Mouse (Mus musculus) heart, postnatal 4 days (tissue): ENCODE measurements around the gene Pde4d. TPM values are rescaled to one million over a fixed set of nuclear protein-coding genes. Genes with fewer than 3 reads are reported as not detected.
A peak's percentile ranks its signal among the peaks of the same experiment; 100 is the strongest.

ENCODE experiments used
- DNase-seq: peaks from one replicate; pipeline ENCODE4 v3.0.0; 2021
- total RNA-seq, 2 experiments: library from RNA; stranded (reverse); gene quantifications; 2 replicates each; pipeline ENCODE4 v1.2.3; 2021

Gene Pde4d
- total RNA-seq: 10 to 100 TPM; 57.1 to 61.1 TPM

DNA sequence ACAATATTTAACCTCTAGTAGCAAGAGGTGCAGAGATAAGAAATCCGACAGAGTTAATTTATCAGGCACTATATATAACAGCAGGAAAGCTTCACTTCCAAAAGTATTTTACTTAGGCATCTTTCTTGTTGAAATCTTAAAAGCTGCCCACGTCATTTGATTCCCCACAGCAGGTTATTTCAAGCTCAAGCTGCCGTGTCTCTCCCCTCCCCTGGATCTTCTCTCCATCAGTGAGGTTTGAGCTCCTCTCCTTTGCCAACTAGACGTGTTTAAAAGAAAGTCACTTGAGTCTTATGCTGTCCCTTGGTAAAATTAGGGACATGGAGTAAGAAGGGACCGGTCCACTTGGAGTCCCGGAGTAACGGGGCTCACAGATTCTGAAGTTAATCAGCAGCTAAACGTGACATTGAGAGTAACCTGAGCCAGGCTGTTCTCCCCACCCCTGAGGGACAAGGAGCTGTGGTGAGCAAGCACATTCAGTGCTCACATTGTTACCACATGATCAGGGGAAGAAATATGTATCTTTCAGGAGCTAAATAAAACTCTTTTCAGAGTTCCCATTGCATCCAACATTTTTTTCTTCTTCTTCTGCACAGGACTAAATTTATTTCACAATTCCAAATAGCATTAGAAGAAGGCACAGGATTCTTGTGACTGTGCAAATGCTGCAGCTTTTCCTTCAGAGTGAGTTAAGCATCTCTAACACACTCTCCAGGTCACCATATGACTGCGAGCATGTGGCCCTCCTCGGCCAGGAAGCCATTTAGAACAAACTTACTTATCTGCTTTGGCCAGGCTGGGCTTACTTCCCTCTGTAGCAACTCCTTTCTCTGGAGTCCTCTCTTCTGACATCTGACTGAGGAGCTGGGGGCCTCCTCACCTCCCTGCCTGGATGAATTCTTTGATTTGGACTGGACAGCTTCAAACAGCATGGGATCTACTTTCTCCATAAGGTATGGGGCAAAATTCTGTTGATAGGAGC is at the start of gene Pde4d:
TSS of gene Pde4d (plus strand) at position 833 of the 982 bp plus-strand sequence.
- DNase-seq: no peak

DNA sequence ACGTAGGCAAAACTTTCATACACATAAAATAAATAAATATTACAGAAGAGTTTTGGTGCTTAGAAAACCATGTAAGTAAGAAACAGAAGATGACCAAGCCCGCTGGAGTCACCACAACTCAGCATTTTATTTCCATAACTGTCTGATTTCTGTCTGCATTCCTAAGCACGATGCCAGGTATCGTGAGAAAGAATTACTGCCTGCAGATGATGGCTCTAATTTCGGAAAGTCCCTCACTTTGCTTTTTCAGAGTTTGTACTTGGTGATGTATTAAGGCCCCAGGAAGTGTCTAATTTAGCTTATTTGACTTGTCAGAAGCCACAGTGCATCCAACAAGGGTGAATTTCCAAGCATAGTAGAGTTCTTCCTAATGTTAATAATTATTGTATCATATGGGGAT is 46.6 kb upstream of the Pde4d start:
- DNase-seq: no peak

DNA sequence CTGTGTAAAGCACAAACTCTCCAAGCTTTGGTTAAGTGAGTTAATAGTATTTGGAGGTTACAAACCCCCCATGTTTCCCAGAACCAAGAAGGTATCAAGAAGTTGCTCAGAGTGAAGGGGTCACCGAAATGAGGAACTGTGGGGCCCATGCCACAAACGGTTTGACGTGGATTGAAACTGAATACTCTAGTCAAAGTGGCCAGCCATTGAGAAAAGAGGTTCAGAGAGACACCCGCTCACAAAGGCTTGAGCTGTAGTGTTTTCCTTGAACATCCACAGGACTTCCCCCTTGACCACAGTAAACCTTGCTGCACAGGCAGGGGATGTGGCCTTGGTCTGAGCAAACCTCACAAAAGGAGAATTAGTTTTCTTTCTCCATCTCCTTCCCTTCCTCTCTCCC is 45.4 kb upstream of the Pde4d start:
- DNase-seq: no peak

DNA sequence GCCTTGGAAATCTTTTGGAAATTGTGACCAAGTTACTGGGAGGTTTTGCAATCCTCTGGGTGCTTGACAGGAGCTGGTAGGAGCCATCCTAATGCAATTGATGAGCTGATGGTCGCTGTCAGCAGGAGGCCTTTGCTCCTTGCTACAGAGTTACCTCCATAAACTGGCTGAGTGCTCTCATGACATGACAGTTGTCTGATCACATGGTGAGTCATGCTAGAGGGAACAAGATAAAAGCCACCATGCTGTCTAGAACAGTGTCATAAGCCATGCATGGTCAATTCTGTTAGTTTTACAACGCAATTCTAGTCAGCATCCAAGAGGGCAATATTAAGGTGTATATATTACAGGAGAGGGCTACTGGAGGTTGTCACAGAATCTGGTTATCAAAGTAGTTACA is 34.3 kb upstream of the Pde4d start:
- no peak for DNase-seq

DNA sequence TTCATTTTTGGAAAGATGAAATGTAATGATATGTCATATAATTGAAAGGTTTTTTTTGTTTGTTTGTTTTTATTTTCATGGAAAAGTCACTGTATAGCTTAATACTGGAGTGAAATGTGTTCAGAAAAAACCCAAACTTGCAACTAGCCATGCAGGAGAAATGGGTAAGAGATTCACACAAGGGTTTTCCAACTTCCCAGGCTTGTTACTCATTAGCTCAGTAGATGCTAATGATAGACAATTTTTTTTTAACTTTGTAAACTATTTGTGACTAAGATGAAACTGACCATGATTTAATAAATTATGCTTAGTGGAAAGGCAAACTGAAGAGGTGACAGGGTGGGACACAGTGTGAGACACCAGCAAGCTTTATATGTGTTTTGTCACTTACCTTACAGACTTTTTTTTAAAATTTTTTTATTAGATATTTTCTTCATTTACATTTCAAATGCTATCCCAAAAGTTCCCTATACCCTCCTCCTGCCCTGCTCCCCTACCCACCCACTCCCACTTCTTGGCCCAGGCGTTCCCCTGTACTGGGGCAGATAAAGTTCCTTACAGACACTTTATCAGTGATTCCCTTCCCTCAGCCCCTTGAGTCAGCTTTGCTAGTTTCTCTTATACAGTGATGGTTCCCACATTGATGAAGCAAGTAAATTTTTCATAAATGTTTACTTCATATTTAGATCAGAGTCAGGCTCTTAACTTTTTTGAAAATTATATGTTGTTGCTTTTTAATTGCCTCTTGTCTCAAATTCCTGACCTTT is 30.8 kb upstream of the Pde4d start:
- no peak for DNase-seq

DNA sequence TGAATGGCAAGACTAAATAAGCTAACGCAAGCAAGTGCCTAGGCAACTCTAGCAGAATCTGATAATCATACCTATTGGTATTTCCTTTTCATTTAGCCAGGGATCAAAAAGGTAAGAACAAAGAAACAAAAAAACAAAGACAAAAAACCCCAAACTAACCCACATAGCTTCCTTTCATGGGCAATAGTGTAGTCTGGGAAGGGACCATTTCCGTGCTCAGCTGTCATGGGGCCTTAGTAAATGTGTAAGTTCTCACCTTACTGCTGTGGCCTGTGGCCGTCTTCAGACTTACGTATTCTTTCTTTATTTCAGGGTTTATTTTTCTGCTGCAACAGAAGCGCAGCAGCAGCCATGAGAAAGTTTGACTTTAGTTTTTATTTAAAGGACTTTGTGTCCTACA is 23.4 kb upstream of the Pde4d start:
- no peak for DNase-seq

- no peak for DNase-seq
These were observed 20.9 kb upstream of the Pde4d start for GRCm38 (mm10) chr13:108428809-108429208.

- DNase-seq: no peak
These were observed 20.1 kb upstream of the Pde4d start for GRCm38 (mm10) chr13:108429623-108430022.

- no peak for DNase-seq
These were observed 18.0 kb upstream of the Pde4d start for GRCm38 (mm10) chr13:108431776-108432175.

- no peak for DNase-seq
These were observed 14.1 kb upstream of the Pde4d start for GRCm38 (mm10) chr13:108435687-108436086.

DNA sequence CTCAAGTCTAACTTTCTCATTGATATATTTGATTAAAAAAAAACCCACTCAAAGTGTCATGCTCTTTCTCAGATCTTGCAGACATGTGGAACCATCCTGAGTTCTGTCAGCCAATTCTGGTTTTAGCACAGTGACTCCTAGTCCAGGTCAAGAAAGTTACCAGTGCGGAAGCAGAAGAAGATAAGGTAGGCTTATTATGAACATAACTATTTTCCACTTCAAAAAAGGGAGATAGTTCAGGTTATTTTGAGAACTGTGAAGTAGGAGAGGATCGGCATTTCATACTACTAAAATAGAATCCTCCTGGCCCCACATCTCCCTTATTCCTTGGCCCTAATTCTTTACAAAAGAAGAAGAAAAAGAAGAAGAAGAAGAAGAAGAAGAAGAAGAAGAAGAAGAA is 12.3 kb upstream of the Pde4d start:
- no peak for DNase-seq

- no peak for DNase-seq
These were observed 10.7 kb upstream of the Pde4d start for GRCm38 (mm10) chr13:108439012-108439411.

DNA sequence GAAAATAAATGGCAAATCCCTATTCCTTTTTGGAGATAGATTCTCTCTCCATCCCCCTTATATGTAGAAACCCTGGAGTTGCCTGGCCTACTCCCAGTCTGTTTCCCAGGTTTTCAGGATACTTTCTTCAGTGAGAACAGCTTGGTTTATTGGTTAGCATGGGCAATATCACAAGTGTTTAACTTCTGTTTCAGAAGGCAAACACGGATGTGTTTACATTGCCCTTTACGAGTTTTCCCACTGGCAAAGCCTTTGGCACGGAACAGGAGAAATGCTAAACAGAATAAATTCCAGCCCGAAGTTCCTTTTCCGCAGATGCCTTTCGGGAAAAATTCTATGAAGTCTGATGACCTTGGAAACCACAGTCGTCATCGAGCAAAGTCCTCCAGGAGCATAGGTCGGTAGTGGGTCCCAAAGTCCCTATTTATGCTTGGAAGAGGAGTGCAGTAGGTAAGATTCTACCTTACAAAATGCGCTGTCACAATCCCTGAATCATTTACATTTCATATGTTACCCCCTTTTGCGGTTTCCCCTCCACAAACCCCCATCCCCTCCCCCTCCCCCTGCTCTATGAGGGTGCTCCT is 1.3 kb upstream of the Pde4d start:
- DNase-seq: no peak

DNA sequence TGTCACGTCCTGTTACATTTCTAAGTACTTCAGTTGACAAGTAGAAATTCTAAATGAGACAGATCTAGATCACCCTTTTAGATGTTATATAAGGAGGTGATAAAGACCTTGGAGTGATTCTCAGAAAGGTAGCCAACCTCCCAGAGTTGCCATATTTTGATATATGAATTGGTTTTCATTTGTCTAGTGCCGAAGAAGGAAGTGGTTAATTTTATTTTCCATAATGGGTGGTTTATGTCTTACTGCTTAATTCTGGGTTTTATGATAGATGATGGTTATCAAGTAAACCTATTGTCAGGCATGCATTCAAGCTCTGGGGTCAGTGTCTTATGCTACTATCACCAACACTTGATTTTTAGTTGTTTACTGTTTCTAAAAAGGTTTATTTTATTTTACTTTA is 1.4 kb downstream of the Pde4d start:
- DNase-seq: no peak

GRCm38 (mm10) chr13:108453064-108453919 is 3.5 kb downstream of the Pde4d start:
- DNase-seq: peak; percentile 34

- no peak for DNase-seq
These were observed 12.8 kb downstream of the Pde4d start for GRCm38 (mm10) chr13:108462518-108462917.

- DNase-seq: no peak
These were observed 16.0 kb downstream of the Pde4d start for GRCm38 (mm10) chr13:108465755-108466154.

DNA sequence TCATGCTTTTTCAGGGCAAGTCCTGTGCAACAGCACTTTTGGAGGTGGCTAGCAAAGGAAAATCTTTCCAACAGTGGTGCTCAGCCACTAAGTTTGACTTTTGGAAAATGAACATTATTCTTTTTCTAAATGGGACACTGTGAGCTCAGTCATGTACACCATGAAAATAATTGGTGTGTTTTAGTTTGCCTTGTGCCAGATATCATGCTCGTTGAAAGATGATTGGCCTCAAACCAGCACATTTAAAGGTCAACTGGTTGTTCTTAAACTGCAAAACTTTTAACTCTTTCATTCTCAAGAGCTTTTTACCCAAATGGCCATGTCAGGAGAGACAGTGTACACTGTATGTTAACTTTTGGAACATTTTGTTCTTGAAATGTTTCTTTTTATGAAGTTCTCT is 17.3 kb downstream of the Pde4d start:
- DNase-seq: peak; percentile 52

- no peak for DNase-seq
These were observed 30.7 kb downstream of the Pde4d start for GRCm38 (mm10) chr13:108480451-108480850.

DNA sequence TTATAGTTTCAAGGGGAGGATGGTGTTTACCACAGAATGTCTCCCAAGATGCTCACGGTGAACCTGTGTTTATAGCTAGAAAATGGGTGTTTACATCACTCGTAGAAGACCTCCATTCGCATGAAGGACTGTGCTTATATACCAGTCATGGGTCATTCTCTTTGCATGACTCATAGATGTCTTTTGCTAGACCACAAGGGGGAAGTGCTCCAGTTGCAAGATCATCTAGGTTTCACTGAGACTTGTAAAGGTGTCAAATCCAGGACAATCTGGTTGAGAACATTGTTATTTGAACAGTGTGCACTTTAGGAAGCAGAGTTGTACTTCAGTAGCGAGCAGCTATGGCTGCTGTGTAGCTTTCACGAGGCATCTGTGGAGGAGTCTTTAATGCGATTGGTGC is 35.3 kb downstream of the Pde4d start:
- no peak for DNase-seq

DNA sequence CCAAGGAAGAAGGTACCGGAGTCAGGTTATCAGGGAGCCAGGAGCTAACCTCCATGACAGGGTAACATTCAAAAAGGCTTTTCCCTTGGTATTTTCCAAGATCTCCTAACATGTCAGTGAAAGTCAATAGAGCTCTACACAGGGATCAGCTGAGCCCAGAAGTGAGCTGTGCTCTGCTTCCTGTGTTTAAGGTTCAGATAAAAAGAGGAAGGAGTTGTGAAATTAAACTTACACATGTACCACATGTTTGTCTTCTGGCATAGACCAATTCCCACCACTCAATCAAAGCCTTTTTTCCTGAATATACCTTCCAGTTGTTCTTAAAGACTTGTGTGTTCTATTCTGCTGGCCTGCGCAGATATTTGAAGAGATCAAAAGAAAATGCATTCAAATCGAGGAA is 37.3 kb downstream of the Pde4d start:
- no peak for DNase-seq

GRCm38 (mm10) chr13:108489825-108490224 is 40.1 kb downstream of the Pde4d start:
- DNase-seq: no peak
